Mouse (Mus musculus): ENCODE measurements around the gene Trappc6a.
A peak's percentile ranks its signal among the peaks of the same experiment; 100 is the strongest.

Gene Trappc6a

DNA sequence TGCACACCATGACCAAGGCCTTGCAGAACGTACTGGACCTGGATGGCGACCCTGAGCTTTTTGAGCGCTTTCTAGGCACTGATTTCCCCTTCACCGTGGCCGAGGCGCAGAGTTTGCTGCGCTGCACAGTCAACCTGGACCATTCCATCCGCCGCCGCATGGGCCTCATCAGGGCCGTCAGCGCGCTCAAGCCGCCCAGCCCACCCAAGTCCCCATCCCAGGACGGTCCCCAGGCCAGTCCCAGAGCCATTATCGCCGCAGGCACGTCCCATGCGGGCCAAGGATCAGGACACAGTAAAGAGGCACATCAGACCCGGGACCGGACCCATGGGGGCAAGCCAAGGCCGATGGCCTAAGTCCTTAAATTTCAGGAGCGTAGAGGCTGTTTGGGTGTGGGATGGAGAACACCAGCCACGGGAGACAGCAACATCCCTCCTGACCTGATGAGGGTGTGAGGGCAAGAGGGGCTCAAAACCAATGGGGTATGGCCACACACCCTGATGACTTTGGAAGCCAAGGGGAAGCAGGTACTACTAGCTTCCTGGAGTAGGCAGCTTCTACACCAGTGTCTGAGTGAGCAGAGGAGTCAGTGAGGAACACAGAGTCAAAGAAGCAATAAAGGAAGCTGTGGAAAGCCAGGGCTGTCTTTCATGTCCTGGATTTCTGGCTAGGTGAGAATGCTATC lies 16.4 kb downstream of the Trappc6a start:
- no peak for DNase-seq

DNA sequence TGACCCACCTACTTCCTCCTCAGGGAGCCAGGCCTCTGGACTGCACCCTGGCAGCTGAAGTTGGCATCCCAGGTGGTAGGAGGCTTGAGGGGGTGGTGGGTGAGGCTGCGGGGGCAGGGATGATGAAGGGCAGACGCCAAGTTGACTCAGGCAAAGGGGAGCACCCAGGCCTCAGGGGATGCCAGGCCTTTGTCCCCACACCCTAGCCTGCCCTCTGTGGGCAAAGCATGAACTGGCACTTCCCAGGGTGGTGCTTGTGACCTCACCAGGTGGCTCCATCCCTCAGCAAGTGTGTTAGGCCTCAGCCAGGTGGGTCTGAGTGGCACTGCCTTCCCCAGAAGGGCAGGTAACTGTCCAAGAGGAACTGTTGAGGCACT lies 16.9 kb downstream of the Trappc6a start:
- no peak for DNase-seq

DNA sequence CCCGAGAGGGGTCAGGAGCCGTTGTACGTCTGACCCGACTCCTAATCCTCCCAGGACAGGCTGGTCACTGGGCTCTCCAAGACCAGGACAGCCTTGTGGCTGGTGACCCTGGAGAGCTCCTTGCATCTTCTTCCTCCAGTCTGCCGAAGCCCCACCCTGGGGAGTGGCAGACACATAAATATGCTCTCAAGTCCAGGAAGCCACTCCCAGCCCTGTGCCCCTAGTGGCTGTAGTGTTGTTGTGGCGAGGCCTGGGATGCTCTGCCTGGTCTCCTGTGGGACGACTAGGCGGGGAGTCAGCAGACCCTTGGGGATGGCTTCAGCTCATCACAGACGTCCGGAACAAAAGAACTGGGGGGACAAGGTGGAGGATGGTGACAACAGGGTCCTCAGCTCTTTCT lies 22.9 kb downstream of the Trappc6a start:
- DNase-seq: no peak

DNA sequence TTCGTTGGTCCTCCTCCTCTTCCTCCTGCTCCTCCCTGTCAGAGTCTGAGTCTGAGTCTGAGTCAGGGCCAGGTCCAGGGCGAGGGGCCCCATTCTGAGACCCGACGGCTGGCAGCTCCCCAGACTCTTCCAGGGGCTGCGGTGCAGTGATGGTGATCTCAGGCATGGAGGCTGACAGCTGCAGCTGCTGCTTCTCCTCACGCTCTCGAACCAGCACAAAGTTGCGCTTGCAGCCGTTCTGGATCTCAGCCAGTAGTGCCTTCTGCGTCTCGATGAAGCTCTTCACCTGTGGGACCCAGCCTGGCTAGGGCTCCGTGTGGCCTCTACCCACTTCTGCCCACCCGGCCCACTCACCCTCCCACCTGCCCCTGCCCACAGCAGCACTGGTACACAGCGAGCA lies 24.0 kb downstream of the Trappc6a start:
- no peak for DNase-seq

DNA sequence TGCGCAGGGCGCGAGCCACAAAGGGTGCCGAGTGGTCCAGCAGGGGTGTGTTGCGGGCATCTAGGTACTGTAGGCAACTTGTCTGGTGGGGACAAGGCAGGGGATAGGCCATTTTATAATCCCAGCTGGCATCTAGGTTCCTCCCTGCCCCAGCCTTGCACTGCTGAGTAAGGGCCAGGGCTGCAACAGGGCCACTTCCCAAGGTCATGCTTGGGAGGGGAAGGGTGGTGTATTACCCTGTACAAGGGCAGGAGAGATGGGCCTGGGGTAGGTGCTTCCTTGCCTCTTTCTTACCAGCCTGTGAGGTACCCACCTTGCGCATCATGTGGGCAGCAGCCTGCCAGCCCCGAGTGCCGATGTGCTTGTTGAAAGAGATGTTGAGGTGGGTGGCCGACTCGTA lies 26.5 kb downstream of the Trappc6a start:
- DNase-seq: no peak

DNA sequence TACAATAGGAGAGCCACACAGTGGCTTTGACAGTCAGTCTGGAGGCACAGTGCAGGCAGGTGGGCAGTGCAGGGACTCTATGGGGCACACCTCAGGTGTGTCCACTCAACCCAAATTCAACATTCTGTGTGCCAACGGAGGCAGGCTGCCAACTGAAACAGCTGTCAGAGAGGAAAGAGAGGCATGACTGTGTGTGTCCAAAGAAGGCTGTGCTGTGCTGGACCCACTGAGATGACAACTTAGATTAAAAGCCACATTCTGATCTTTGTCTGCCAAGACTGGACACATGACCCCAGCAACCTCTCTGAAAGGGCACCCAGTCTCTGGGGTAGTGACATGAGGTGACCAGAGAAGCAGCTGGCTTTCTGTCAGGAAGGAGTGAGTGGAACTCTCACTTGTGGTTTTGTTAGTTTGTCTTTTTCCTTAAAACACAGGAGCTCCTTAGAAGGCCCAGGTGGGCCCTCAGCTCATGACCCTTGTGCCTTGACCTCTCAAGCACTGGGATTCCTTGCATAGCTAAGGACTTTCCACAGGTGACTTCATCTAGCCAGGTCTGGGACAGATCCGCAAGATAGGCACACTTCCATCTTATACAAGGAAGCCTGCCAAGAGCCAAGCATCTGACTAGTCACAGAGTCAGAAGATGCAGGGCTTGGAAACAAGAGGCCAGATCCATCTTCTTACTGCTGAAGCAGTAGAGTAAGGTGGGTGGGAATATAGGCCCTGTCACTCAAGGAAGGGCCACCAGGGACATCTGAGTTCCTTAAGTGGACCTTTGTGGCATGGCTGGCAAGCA lies 32.8 kb downstream of the Trappc6a start:
- peak in 1 of 2 experiments; percentile 30 for DNase-seq

DNA sequence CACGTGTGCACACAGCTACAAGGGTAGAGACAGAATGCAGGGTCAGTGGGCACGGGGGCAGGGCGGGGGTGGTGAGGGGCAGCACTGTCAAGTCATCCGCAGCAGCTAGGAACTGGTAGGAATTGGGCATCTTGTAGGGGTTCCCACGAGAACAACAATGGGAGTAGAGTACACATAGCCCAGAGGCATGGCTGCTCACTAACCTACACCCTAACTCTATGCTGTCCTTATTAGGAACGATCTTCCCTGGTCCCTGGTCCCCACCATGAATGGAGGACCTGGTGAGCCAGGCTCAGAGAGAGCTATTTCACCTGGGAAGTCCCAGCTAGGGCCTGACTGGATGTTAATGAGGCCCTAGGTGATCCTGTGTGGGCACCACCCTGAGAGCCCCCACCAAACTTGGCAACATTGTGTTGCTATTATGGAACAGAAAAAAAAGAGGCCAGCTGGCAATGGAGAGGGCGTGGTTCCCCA lies 33.5 kb downstream of the Trappc6a start:
- no peak for DNase-seq

DNA sequence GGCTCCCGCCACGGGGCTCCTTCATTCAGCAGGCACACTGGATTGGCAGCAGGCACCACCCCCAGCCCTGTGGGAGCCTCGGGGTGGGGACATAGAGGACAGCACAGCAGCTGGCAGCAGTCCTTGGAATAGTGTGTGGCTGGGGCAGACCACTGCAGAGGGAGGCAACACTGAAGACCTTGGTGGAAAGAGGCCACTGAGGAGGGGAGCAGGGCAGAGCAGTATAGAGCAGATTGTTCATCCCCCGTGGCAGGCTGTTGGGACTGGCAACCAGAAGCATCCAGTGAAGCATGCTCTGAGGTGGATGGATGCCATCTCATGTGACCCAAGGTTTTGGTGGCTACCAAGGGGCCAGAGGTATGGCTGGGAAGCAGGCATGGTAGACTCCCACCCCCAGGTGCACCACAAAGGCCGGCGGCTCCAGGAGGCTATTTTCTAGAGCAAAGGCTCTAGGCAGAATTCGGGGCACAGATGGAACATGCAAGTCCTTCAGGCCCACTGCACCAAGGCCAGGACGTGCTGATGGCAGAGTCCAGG lies 34.0 kb downstream of the Trappc6a start:
- DNase-seq: peak in 1 of 2 experiments; percentile 68

DNA sequence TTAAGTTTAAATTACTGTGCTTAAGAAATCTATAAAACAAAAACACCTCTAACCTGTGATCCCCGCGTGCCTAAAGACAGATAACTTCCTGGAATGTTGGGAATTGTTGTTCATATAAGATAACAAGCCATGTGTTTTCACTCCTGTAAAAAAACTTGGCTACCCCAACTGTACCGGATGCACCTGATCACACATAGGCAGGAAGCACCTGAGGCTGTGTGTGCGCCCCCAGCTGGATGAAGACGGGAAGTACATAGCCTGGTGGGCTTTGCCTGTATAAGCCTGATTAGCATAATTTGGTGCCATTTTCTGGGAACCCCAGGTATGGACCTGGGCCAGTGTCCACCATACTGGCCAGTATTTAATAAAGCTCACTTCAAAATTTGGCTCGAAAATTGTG lies 35.4 kb downstream of the Trappc6a start:
- no peak for DNase-seq

DNA sequence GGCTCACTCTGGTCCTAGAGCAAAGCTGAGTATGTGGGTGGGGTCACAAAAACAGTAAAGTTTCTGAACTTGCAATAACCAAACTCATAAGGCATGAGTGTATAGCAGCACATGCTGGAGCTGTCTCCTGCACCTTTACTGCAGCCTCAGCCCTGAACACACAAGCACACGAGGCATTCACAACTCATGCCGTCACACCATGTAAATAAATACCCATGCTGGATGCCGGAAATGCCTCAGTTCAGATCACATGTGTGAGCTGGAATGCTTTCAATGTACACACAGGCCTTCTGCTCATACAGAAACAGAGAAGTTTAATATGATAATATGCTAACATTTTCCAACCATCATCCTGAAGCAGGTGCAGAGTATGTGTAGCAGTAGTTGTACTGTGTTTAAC lies 37.8 kb downstream of the Trappc6a start:
- DNase-seq: no peak

DNA sequence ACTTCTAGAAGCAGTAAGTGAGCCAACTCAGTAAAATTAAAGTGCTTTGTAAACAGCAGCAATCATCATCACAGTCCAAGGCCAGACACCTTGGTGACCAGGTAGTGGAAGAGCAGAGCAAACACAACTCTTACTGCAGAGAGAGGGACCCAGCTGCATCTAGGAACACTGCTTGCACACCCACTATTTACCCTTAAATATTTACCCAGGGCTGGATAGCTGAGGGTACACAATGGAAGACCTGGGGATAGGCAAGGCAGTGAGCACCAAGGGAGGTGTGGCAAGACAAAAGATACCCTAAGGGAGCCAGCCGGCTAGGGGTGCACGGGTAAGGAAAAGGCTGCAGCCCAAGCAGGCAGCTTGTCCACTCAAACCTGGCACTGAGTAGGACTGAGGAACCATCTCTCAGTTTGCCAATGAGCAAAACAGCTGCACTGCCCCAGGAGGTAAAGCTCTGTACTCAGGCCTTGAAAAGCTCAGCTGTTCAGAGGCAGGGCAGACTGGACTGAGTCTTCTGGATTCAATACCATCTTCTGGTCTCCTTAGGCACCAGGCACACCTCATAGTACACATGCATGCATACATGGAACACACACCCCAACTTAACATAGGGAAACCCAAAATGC lies 39.3 kb downstream of the Trappc6a start:
- DNase-seq: no peak

DNA sequence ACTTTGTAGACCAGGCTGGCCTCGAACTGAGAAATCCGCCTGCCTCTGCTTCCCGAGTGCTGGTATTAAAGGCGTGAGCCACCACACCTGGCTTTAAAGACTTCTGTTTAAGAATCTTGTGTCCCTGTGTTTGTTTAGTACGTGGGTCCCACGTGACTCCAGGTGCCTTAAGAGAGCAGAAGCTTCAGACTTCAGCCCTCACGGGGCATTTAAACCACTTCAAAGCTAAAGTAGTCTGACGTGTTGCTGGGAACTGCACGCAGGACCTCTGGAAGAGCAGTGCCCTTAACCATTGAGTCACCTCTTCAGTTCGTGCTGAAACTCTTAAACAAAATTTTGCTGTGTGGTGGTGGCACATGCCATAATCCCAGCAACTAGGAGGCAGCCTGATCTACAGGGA lies 41.2 kb downstream of the Trappc6a start:
- no peak for DNase-seq

DNA sequence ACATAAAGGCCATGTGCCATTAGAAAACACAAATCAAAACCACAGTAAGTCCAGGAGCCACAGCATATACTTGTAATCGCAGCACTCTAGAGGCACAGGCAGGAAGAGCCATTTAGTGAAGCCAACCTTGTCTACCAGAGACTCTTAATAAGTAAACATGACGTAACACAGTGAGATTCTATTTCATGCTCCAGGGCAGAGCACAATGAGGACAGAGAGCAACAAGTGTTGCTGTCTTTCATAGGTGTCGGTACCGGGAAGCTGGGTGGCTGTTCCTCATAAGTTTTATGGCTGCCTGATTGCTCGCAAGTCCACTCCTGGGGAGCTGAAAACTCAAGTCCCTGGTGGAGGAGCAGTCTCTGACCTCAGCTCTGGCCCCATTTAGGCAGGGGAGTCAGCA lies 43.4 kb downstream of the Trappc6a start:
- DNase-seq: no peak

DNA sequence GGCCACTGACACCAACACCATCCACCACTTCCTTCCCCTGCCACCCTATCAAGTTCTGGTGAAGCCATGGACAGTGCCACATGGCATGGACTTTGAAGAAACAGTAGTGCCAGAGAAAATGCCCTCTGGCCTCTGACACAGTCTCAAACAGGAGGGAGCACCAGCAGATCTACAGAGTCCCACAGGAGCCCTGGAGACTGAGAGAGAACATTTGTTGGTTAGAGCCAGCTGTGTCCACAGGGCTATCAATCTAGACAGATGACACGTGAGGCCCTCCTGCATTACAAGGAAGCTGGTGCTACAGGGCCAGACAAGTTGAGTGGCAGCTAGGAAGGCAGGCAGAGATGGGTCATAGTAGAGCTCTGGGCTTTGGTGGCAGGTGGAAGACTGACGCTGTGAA lies 44.2 kb downstream of the Trappc6a start:
- DNase-seq: no peak

DNA sequence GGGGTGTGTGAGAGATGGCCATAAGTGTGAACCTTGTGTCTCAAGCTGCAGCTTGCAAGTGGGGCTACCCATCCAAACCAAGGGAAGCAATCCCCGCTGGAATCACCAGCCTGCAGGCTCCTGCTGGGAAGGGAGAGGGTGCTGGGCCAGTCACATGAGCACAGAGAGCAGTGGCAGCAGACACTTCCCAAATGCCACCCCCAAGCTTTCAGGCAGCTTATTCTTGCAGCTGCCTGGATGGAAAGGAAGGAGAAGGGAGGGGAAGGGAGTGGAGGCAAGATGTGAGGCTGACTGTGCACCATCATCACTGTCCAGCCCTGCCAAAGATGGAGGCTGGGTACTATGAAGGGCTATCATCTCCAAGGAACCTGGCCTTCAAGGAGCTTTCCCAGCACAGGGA lies 46.0 kb downstream of the Trappc6a start:
- no peak for DNase-seq

DNA sequence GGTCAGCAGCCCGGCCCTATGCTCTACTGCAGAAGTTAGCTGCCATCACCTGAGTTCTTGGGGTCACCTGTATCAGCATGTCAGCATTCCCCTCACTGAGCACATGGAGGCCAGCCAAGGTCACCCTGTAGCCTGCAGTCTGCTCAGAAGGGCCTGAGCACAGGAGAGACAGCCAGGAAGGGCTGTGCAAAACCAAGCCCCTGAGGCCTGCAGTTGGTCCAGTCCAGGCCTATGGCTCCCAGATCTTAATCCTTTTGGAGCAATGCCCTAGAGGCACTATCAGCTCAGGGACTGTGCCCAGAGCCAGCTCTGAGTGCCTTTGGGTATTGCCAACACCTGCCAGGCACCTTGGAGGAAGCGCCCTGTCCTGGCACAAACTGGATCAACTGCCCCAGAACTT lies 48.9 kb downstream of the Trappc6a start:
- DNase-seq: peak; percentile 60 to 81

DNA sequence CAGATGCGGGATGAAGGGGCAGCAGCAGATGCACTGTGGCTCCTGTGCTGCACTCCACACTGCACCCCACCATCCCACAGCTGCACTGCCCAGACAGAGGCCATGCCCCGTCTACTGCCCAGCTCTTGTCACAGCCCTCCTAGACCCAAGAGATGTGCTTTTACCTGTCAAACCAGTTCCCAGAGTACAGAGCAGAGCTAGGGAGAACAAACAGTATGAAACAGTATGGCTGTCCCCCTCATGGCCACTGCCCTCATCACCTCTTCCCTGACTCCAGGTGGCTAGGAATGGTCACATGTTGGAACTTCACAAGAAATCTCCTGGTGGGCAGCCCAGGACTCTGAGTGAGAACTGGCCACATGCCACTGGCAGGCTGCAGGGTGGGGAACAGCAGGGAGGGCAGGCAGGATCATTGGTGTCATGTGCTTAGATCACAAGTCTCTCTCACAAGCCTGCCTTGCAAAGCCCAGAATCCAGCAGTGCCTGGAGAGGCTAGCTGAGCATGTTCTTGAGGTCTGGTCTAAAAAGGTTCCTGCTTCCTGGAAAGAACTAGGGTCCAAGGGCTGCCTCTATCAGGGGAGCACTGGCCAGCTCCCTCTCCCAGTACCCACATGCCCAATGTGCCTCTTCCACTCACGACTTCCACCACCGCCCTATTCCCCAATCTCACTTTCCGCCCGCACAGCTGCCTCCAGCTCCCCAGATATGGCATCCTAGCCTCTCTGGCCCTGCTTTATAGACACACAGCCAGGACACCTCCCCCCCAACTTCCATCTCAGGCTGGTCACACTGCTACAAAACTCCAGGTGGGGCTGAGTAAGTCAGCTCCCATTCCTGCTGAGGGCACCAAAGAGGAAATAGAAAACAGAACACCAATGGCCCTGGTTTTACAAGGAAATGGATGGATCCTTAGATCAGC lies 50.0 kb downstream of the Trappc6a start:
- peak in 1 of 2 experiments; percentile 62 for DNase-seq

DNA sequence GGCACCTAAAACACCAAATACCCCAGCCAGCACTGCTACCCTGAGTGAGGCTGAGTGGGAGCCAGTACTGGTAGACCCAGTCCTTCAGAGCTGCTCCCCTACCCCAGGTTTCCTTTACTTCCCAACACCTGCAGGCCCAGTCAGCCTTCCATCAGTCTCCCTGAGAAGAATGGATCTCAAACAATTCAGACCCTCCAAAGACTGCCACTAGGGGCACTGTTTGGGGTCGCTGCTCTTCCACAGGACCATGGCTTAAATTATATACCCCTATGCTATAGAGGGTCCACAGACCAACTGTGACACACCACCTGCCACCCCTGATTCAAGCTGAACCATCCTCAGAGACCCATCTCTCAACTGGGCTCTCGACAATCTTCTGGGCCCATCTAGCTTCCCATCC lies 50.8 kb downstream of the Trappc6a start:
- DNase-seq: no peak

DNA sequence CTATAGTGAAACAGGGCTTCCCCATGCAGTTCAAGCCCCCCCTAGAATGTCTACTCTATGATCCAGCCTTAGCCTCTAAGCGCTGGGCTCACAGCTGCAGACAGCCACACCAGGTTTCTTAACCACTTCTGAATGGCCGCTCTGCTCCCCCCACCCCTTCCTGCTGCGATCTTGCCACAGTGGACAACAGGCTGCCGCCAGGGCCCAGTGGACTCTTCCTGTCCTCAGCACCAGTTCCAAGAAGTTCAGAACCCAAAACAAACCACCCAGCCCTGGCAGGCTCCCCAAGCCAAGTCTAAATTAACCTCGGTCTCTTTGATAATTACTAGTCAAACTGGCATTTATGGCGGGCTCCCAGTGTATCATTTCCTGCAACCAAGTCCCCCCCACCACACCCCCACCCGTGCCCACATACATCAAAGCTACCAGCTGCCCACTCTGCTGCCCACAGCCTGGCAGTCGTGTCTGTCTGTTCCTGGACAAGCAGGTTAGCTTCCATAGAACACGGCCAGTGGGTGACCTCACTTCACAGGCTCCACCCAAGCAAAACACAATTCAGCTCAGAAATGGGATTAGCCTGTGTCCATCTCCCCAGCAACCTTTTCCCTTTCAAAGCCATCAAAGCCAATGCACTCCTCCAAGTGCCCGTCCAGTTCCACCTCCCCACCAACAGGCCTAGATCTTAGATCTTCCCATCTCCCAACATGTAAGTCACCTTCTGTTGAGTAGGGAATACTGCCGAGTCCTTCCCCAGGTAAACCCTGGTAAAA lies 52.5 kb downstream of the Trappc6a start:
- DNase-seq: peak; percentile 18 to 62

DNA sequence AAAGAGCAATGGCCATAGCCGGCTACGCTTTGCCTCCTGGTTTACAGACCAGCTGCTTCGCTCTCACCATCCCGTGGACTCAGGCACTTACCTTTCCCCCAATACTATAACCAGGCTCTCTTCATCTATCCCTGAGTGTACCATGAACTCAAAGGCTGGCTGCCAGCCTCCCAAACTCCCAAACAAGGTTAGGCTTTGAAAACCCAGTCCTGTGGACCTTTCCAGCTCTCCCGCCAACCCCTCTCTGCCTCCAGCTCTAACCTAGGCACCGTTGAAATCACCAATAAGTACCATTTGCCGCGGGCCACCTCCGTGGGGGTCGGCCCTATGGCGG lies 53.2 kb downstream of the Trappc6a start:
- peak; percentile 44 to 58 for DNase-seq

DNA sequence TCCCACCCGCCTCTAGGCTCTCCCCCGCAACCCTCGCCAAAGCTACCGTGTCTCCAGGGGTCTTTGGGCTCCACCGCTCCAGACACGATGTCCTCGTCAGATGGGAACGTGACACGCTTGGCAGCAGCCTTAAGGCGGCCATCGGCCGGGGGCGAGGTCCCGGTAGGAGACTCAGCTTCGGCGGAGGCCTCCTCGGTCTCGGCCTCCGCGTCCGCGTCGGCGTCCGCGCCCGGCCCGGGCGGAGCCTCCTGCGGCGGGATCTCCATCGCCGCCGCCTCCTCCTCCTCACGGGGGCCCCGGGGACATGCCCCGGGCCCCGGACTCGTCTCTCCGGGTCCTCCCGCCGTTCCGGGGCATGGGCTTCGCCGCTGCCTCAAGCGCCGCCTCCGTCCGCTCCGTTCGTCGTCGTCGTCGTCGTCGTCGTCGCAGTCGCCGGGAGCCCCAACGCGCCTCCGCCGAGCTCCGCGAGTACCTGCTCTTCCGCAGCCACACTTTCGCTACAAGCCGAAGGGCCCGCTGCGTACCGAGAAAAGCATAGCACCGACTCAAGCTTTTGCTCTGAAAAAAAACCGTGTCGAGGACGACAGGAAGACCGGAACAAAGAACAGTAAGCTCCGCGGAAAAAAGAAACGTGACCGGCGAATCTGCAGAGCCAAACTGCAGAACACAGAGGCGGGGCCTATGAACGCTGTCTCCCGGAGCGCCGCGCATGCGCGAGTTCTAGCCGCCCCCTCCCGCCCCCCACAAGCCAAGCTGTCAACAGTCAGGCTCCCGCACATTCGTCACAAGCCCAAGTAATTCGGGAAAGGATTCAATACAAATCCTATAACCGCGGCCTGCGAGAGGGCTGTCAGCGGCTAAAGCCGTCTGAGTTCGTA lies 53.8 kb downstream of the Trappc6a start:
- peak; percentile 95 for DNase-seq
